Mouse (Mus musculus) hindbrain, embryonic 13.5 days (tissue): ENCODE measurements around the gene Cacna1a. TPM values are rescaled to one million over a fixed set of nuclear protein-coding genes. Genes with fewer than 3 reads are reported as not detected.

ENCODE experiments used
- ATAC-seq: fragments of 200-750 bp; cut with Nextera tagmentation; 2 replicates; pipeline ENCODE4 v1.8.0; 2017; ENCODE audit warnings: moderate TSS enrichment; ENCODE audit not compliant: low FRiP score
- H3K27ac ChIP-seq: fragments of 300-500 bp; sonication (generic); 2 replicates; pipeline ENCODE4 v1.5.1; 2015; ENCODE audit warnings: inconsistent platforms, mild to moderate bottlenecking, moderate library complexity
- H3K27me3 ChIP-seq: fragments of 300-500 bp; sonication (generic); 2 replicates; pipeline ENCODE4 v1.6.1; 2015; ENCODE audit warnings: mild to moderate bottlenecking, inconsistent platforms
- H3K36me3 ChIP-seq: fragments of 300-500 bp; sonication (generic); 2 replicates; pipeline ENCODE4 v1.6.1; 2015; ENCODE audit warnings: mild to moderate bottlenecking, inconsistent platforms
- H3K4me1 ChIP-seq: fragments of 300-500 bp; sonication (generic); replicated peaks from 2 replicates; pipeline ENCODE4 v1.6.1; 2015; ENCODE audit warnings: inconsistent platforms
- H3K4me2 ChIP-seq: fragments of 300-500 bp; sonication (generic); 2 replicates; pipeline ENCODE4 v1.6.1; 2015; ENCODE audit warnings: inconsistent platforms, mild to moderate bottlenecking, moderate library complexity
- H3K4me3 ChIP-seq: fragments of 300-500 bp; sonication (generic); 2 replicates; pipeline ENCODE4 v1.5.1; 2015; ENCODE audit warnings: mild to moderate bottlenecking, inconsistent platforms
- H3K9ac ChIP-seq: fragments of 300-500 bp; sonication (generic); 2 replicates; pipeline ENCODE4 v1.6.1; 2015; ENCODE audit warnings: mild to moderate bottlenecking, inconsistent platforms
- H3K9me3 ChIP-seq: fragments of 300-500 bp; sonication (generic); 2 replicates; pipeline ENCODE4 v1.6.1; 2016; ENCODE audit warnings: inconsistent platforms
- WGBS: fragments of 180-500 bp; shearing (Covaris S2); methylation state at CpG from one replicate; pipeline ENCODE4 v1.1.7; 2015; 5-methylcytosine and 5-hydroxymethylcytosine counted together
- polyA plus RNA-seq: library from polyadenylated mRNA; unstranded; fragments of >200 nt; fragmentation: Nextera tagmentation; extraction: Ambion mirVana; gene quantifications from 2 replicates; pipeline ENCODE4 v1.2.1, GENCODE M21; 2015

Gene Cacna1a
- polyA plus RNA-seq, 1 experiment from 2014 or later = 20.9 TPM

- no peak overlapping the region for H3K4me3 ChIP-seq
- 0 out of 2 replicates have a peak overlapping the region, but pooled peaks have one; percentile 8 for H3K9ac ChIP-seq
- H3K27ac ChIP-seq = no peak overlapping the region
- 88% methylated on average over 1 of the region's 1 CpGs for WGBS
- no peaks in the 10 kb centered on the region for H3K36me3 ChIP-seq
- H3K4me2 ChIP-seq = no peak overlapping the region
- no peaks in the 10 kb centered on the region for H3K4me1 ChIP-seq
- H3K27me3 ChIP-seq = peaks cover 25% of the 10 kb centered on the region
- ATAC-seq = no peak
- 0 out of 2 replicates have a peak, but pooled peaks cover 4% of the 10 kb centered on the region for H3K9me3 ChIP-seq
Observed at GRCm38 (mm10) chr8:84365197-84365596, 23.0 kb upstream of the Cacna1a start.

GRCm38 (mm10) chr8:84370972-84371371 is 17.3 kb upstream of the Cacna1a start:
- Histone ChIP-seq H3K27me3 (0 out of 2 replicates have a peak, but pooled peaks cover 4% of the 10 kb centered on the region), H3K4me1 (0 out of 2 replicates have a peak, but pooled peaks cover 5% of the 10 kb centered on the region), H3K27ac (no peak overlapping the region), H3K4me2 (no peak overlapping the region), H3K9me3 (0 out of 2 replicates have a peak, but pooled peaks cover 4% of the 10 kb centered on the region), H3K4me3 (no peak overlapping the region), H3K36me3 (no peaks in the 10 kb centered on the region), H3K9ac (no peak overlapping the region)
- 76% methylated on average over 4 of the region's 4 CpGs for WGBS
- ATAC-seq = no peak

DNA sequence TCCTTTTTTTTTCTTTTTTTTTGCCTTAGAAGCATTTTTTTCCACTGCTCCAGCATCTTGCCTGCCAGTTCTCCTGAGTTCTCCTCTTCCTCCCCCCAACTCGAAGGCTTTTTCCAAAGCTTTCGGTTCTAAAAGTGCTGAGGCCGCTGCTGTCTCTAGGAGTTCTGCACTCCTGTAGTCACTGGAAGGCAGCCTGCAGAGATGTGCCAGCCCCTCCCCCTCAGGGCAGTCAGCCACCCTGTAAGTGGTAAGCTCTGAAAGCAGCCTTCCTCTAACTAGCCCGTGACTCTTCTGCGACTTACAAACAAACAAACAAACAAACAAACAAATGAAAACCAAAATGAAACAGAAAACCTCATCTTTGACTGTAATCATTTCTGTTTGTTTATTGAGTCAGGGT is 13.2 kb upstream of the Cacna1a start:
- Histone ChIP-seq H3K27me3 (0 out of 2 replicates have a peak, but pooled peaks cover 4% of the 10 kb centered on the region), H3K36me3 (no peaks in the 10 kb centered on the region), H3K9ac (no peak overlapping the region), H3K9me3 (no peaks in the 10 kb centered on the region), H3K4me2 (no peak overlapping the region), H3K4me1 (0 out of 2 replicates have a peak, but pooled peaks cover 5% of the 10 kb centered on the region), H3K27ac (no peak overlapping the region), H3K4me3 (no peak overlapping the region)
- no peak for ATAC-seq
- WGBS = 38% methylated on average over 5 of the region's 5 CpGs

- Histone ChIP-seq H3K9ac (no peak overlapping the region), H3K4me3 (no peak overlapping the region), H3K27ac (no peak overlapping the region), H3K9me3 (no peaks in the 10 kb centered on the region), H3K4me1 (0 out of 2 replicates have a peak, but pooled peaks cover 5% of the 10 kb centered on the region), H3K27me3 (0 out of 2 replicates have a peak, but pooled peaks cover 4% of the 10 kb centered on the region), H3K4me2 (no peak overlapping the region), H3K36me3 (no peaks in the 10 kb centered on the region)
- WGBS = 79% methylated on average over 5 of the region's 5 CpGs
- no peak for ATAC-seq
Observed at GRCm38 (mm10) chr8:84375803-84376202, 12.4 kb upstream of the Cacna1a start.

DNA sequence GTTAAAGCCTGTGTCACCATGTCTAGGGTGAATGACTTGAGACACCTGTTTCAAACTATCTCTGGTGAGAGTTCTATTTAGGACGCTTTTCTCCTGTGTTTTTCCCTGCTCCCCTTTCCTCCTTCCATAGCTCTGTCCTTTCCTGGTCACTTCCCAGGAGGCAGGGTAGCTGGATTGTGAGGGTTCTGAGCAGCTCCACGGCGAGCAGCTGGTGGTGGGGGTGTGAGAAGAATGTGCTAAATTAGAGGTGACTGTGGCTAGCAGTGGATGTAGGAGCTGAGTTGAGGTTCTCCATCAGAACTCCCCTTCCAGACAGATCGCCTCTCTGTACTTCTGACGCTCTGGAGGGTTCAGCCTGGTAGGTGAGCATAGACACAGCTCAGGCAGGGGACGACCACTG is 11.7 kb upstream of the Cacna1a start:
- H3K27ac ChIP-seq = no peak overlapping the region
- 0 out of 2 replicates have a peak, but pooled peaks cover 4% of the 10 kb centered on the region for H3K27me3 ChIP-seq
- ATAC-seq = no peak
- H3K9me3 ChIP-seq = no peaks in the 10 kb centered on the region
- no peaks in the 10 kb centered on the region for H3K36me3 ChIP-seq
- WGBS = 83% methylated on average over 6 of the region's 6 CpGs
- H3K4me2 ChIP-seq = no peak overlapping the region
- H3K4me3 ChIP-seq = no peak overlapping the region
- 0 out of 2 replicates have a peak, but pooled peaks cover 5% of the 10 kb centered on the region for H3K4me1 ChIP-seq
- H3K9ac ChIP-seq = no peak overlapping the region

DNA sequence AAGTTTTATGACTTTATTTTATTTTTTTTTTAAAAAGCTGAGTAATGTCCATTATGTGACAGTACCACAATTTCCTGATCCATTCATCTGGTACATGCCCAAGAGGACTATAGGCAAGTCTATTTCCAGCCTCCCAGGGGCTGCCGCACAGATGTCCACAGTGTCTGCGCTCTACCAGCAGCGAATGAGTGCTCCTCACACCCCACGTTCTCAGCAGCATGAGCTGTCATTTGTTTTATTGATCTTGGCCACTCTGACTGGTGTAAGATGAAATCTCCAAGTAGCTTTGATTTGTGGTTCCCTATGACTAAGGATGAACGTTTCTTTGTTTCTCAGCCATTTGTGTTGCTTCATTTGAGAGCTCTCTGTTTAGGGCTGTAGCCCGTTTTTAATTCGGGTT is 6.6 kb upstream of the Cacna1a start:
- H3K4me1 ChIP-seq = no peaks in the 10 kb centered on the region
- no peak for ATAC-seq
- no peaks in the 10 kb centered on the region for H3K36me3 ChIP-seq
- H3K27ac ChIP-seq = no peak overlapping the region
- WGBS = 78% methylated on average over 7 of the region's 7 CpGs
- H3K4me2 ChIP-seq = no peak overlapping the region
- H3K9me3 ChIP-seq = 0 out of 2 replicates have a peak, but pooled peaks cover 5% of the 10 kb centered on the region
- no peak overlapping the region for H3K9ac ChIP-seq
- H3K27me3 ChIP-seq = no peaks in the 10 kb centered on the region
- no peak overlapping the region for H3K4me3 ChIP-seq

DNA sequence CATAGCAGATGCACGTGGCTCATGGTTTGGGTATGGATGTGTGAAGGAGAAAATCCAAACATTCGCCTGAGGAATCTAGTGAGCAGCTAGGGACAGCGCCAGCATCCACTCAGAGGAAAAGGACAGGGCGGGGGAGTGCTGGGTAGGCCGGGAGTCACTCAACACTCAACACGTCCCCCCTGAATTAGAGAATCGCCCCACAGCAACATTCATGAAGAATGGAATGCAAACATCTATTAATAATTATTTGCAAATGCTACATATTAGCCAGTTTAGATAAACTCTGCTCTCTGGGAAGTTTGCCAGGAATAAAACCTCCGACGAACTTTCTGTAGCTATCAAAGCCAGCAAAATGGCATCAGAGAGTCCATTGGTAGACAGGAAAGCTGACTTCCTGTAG is 533 bp downstream of the Cacna1a start:
- Histone ChIP-seq H3K4me1 (no peaks in the 10 kb centered on the region), H3K27ac (no peak overlapping the region), H3K36me3 (no peaks in the 10 kb centered on the region), H3K4me2 (no peak overlapping the region), H3K4me3 (no peak overlapping the region), H3K9me3 (no peaks in the 10 kb centered on the region), H3K27me3 (no peaks in the 10 kb centered on the region), H3K9ac (no peak overlapping the region)
- no peak for ATAC-seq
- 83% methylated on average over 9 of the region's 9 CpGs for WGBS

DNA sequence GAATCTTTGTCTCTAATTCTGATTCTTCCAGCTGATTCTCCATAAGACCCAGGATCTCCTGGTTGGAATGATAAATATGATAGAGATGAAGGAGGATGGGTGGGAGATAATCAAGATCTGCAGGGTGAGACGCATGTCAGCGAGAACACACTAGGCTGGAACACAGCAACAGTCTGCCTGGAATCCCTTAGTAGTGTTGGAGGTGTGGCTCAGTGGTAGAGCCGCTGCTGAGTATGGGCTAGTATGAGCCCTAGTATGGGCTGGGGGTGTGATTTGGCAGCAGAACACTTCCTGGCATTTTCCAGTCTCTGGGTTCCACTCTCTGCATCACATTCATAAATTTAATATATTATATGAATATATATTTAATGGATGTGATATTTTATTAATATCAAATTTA is 933 bp downstream of the Cacna1a start:
- no peak for ATAC-seq
- H3K27me3 ChIP-seq = no peaks in the 10 kb centered on the region
- no peak overlapping the region for H3K27ac ChIP-seq
- H3K9me3 ChIP-seq = no peaks in the 10 kb centered on the region
- 93% methylated on average over 3 of the region's 3 CpGs for WGBS
- no peaks in the 10 kb centered on the region for H3K4me1 ChIP-seq
- H3K4me3 ChIP-seq = no peak overlapping the region
- H3K4me2 ChIP-seq = no peak overlapping the region
- no peaks in the 10 kb centered on the region for H3K36me3 ChIP-seq
- no peak overlapping the region for H3K9ac ChIP-seq

- no peak overlapping the region for H3K9ac ChIP-seq
- ATAC-seq = no peak
- no peak overlapping the region for H3K4me2 ChIP-seq
- H3K4me1 ChIP-seq = no peaks in the 10 kb centered on the region
- no peak overlapping the region for H3K27ac ChIP-seq
- 92% methylated on average over 5 of the region's 5 CpGs for WGBS
- H3K36me3 ChIP-seq = no peaks in the 10 kb centered on the region
- no peak overlapping the region for H3K4me3 ChIP-seq
- H3K9me3 ChIP-seq = no peaks in the 10 kb centered on the region
- H3K27me3 ChIP-seq = no peaks in the 10 kb centered on the region
Observed at GRCm38 (mm10) chr8:84391611-84392010, 3.4 kb downstream of the Cacna1a start.

- no peak overlapping the region for H3K27ac ChIP-seq
- no peak overlapping the region for H3K4me3 ChIP-seq
- no peak for ATAC-seq
- H3K4me2 ChIP-seq = no peak overlapping the region
- H3K9me3 ChIP-seq = no peaks in the 10 kb centered on the region
- 69% methylated on average over 6 of the region's 6 CpGs for WGBS
- no peak overlapping the region for H3K9ac ChIP-seq
- no peaks in the 10 kb centered on the region for H3K36me3 ChIP-seq
- H3K27me3 ChIP-seq = no peaks in the 10 kb centered on the region
- no peaks in the 10 kb centered on the region for H3K4me1 ChIP-seq
Observed at GRCm38 (mm10) chr8:84395751-84396457, 7.7 kb downstream of the Cacna1a start.

GRCm38 (mm10) chr8:84413886-84414851 is 25.9 kb downstream of the Cacna1a start:
- WGBS = 1% methylated on average over 71 of the region's 72 CpGs
- Histone ChIP-seq H3K4me1 (peaks cover 39% of the 10 kb centered on the region), H3K27me3 (0 out of 2 replicates have a peak, but pooled peaks cover 4% of the 10 kb centered on the region), H3K9me3 (0 out of 2 replicates have a peak, but pooled peaks cover 4% of the 10 kb centered on the region), H3K27ac (peak overlapping the region; percentile 96), H3K9ac (peak overlapping the region; percentile 93), H3K4me2 (peak overlapping the region; percentile 69), H3K36me3 (peaks cover 9% of the 10 kb centered on the region; the same call in 1 of the 2 replicates), H3K4me3 (peak overlapping the region; percentile 82)
- ATAC-seq = peak; percentile 76

- peaks cover 45% of the 10 kb centered on the region for H3K4me1 ChIP-seq
- H3K4me2 ChIP-seq = peak overlapping the region; percentile 69
- WGBS = under 1% methylated on average over 15 of the region's 20 CpGs
- H3K27ac ChIP-seq = peak overlapping the region; percentile 96
- ATAC-seq = no peak
- peak overlapping the region; percentile 82 for H3K4me3 ChIP-seq
- H3K36me3 ChIP-seq = peaks cover 14% of the 10 kb centered on the region
- H3K9me3 ChIP-seq = 0 out of 2 replicates have a peak, but pooled peaks cover 4% of the 10 kb centered on the region
- peak overlapping the region; percentile 93 for H3K9ac ChIP-seq
- 0 out of 2 replicates have a peak, but pooled peaks cover 4% of the 10 kb centered on the region for H3K27me3 ChIP-seq
Observed at GRCm38 (mm10) chr8:84414918-84415317, 26.7 kb downstream of the Cacna1a start.
